Mouse (Mus musculus): ENCODE data around the gene Dnpep. TPM values are rescaled to one million over a fixed set of nuclear protein-coding genes. Genes with fewer than 3 reads are reported as not detected.
A peak's percentile ranks its signal among the peaks of the same experiment; 100 is the strongest.

Gene Dnpep
- total and polyA plus RNA-seq, 2 experiments from 2014 or later = 131 to 175 TPM

DNA sequence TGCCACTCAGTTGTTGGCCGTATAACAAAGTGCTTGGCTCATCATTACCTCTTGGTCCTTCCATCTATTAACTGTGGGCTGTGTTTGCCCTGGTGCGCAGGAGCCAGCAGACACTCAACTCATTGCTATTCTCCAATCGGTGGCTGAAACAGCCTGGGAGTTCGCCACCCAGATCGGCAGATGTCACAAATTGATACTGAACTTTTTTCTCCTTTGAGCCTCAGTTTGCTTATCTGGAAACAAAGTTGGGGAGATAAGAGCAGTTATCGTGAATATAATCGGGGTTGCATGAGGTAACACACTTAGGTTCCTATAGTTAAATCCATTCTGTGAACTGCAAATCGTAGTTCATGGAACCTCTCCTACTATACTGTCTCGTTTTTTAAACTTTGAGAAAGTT, 19.3 kb upstream of the Dnpep start:
- no peaks in the 10 kb centered on the region for H3K9me3 ChIP-seq (ENCODE audit: low read length)
- TF ChIP-seq CTCF (IDR thresholded peaks at IDR 0.05; ENCODE audit: low read depth) = no peak
- no peak for DNase-seq (ENCODE audit: low spot score)
- no peaks in the 10 kb centered on the region for H3K36me3 ChIP-seq (ENCODE audit: insufficient read depth, low read length)
- no peak overlapping the region for H3K4me2 ChIP-seq (ENCODE audit: low read depth, low read length)
- H3K27ac ChIP-seq = no peak overlapping the region
- H3K27me3 ChIP-seq (ENCODE audit: insufficient read depth, low read length) = no peaks in the 10 kb centered on the region
- H3K9ac ChIP-seq (replicated peaks; ENCODE audit: low read length) = no peak overlapping the region
- ATAC-seq = no peak
- H3K4me3 ChIP-seq (ENCODE audit: low read length) = no peak overlapping the region
- WGBS = 76% methylated on average over 9 of the region's 9 CpGs
- peaks cover 13% of the 10 kb centered on the region for H3K4me1 ChIP-seq (ENCODE audit: insufficient read depth, low read length)

DNA sequence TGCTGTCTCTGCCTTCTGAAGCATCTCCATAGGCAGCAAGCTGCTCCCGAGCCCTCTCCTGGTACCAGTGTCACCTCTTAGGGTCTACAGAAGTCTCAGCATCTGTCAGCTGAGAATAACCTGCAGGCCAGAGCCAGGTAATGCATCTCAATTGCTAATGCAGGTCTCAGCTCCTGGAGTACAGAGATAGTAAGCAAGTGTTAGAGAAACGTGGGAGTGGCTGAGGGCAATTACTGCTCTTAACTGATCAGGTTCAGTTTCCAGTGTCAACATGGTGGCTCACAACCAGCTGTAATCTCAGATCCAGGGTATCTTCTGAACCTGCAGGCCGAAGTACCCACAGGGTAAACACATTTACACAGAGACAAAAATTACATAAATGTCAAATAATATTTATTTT, 18.7 kb upstream of the Dnpep start:
- Histone ChIP-seq H3K9me3 (ENCODE audit: low read length) (no peaks in the 10 kb centered on the region), H3K27ac (no peak overlapping the region), H3K4me1 (ENCODE audit: insufficient read depth, low read length) (peaks cover 13% of the 10 kb centered on the region), H3K4me2 (ENCODE audit: low read depth, low read length) (no peak overlapping the region), H3K9ac (replicated peaks; ENCODE audit: low read length) (no peak overlapping the region), H3K27me3 (ENCODE audit: insufficient read depth, low read length) (no peaks in the 10 kb centered on the region), H3K4me3 (ENCODE audit: low read length) (no peak overlapping the region), H3K36me3 (ENCODE audit: insufficient read depth, low read length) (no peaks in the 10 kb centered on the region)
- WGBS = 80% methylated on average over 3 of the region's 3 CpGs
- TF ChIP-seq CTCF (IDR thresholded peaks at IDR 0.05; ENCODE audit: low read depth) = no peak
- ATAC-seq (no peak), DNase-seq (ENCODE audit: low spot score) (no peak)

DNA sequence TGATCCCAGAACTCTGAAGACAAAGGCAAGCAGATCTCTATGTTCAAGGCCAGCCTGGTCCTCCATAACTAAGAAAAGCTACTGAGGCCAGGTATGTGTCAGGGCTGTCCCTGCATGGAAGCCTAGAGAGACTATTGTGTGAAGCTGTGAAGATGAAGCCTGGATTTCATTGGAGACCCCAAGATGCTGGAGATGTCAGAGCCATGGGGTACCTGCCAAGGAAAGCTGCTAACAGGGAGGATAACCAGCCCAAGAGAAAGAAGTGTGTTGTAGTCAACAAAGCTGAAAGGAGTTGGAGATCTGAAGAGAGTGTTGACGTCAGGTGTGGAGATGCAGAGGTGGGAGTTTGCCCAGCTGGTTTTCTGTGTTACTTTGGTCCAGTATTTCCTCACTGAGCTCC, 13.5 kb upstream of the Dnpep start:
- no peak overlapping the region for H3K4me2 ChIP-seq (ENCODE audit: low read depth, low read length)
- ATAC-seq = no peak
- TF ChIP-seq CTCF (IDR thresholded peaks at IDR 0.05; ENCODE audit: low read depth) = no peak

DNA sequence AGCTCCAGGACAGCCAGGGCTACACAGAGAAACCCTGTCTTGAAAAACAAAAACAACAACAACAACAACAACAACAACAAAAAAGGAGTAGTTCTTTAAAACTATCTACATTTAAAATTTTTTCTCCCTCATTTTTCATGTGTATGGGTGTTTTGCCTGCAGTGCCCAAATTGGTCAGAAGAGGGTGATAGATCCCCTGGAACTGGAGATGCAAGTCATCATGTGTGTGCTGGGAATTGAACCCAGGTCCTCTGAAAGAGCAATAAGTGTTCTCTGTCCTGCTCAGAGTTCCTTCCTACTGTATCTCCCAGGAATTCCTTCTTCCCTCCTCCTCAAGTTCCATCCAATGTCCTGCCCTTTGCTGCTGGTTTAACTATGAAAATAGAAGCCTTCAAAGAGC, 9.7 kb upstream of the Dnpep start:
- no peak overlapping the region for H3K27ac ChIP-seq
- ATAC-seq (no peak), DNase-seq (ENCODE audit: low spot score) (no peak)
- H3K9me3 ChIP-seq (ENCODE audit: low read length) = no peaks in the 10 kb centered on the region
- H3K9ac ChIP-seq (replicated peaks; ENCODE audit: low read length) = no peak overlapping the region
- no peaks in the 10 kb centered on the region for H3K27me3 ChIP-seq (ENCODE audit: insufficient read depth, low read length)
- no peak overlapping the region for H3K4me3 ChIP-seq (ENCODE audit: low read length)
- H3K4me2 ChIP-seq (ENCODE audit: low read depth, low read length) = no peak overlapping the region
- no peaks in the 10 kb centered on the region for H3K36me3 ChIP-seq (ENCODE audit: insufficient read depth, low read length)
- peak; percentile 15; the same call in 1 of the 2 replicates for TF ChIP-seq CTCF (IDR thresholded peaks at IDR 0.05; ENCODE audit: low read depth)
- H3K4me1 ChIP-seq (ENCODE audit: insufficient read depth, low read length) = no peaks in the 10 kb centered on the region

More for the DNA sequence above, 13.5 kb upstream of the Dnpep start:
- Histone ChIP-seq H3K9me3 (ENCODE audit: low read length) (no peaks in the 10 kb centered on the region), H3K4me1 (ENCODE audit: insufficient read depth, low read length) (no peaks in the 10 kb centered on the region), H3K9ac (replicated peaks; ENCODE audit: low read length) (no peak overlapping the region), H3K4me3 (ENCODE audit: low read length) (no peak overlapping the region), H3K27me3 (ENCODE audit: insufficient read depth, low read length) (no peaks in the 10 kb centered on the region), H3K36me3 (ENCODE audit: insufficient read depth, low read length) (no peaks in the 10 kb centered on the region), H3K27ac (no peak overlapping the region)
- 95% methylated on average over 1 of the region's 1 CpGs for WGBS
- no peak for DNase-seq (ENCODE audit: low spot score)

DNA sequence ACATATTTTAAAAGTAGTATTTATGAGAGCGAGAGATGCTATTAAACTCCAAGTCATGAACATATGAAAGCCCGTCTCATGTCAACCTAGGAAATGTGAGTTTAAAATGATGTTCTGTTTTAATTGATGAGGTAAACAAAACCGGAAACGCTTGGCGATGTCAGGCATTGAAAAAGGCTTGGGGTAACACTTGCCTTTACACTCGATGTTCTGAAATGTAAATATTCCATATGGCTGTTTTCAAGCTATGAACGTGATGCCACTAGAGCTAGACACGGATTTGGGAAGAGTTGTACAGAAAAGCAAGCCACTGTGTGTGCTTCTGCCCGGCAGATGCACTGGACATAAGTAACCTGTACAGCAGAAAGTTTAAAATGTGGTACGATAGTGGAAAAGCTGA, 1.4 kb upstream of the Dnpep start:
- no peak for DNase-seq (ENCODE audit: low spot score)
- no peak overlapping the region for H3K4me2 ChIP-seq (ENCODE audit: low read depth, low read length)
- H3K9ac ChIP-seq (replicated peaks; ENCODE audit: low read length) = no peak overlapping the region
- H3K27ac ChIP-seq = no peak overlapping the region
- no peak for ATAC-seq
- no peak for TF ChIP-seq CTCF (IDR thresholded peaks at IDR 0.05; ENCODE audit: low read depth)
- no peaks in the 10 kb centered on the region for H3K9me3 ChIP-seq (ENCODE audit: low read length)
- H3K4me1 ChIP-seq (ENCODE audit: insufficient read depth, low read length) = peaks cover 7% of the 10 kb centered on the region; the same call in 1 of the 2 replicates
- WGBS = 91% methylated on average over 10 of the region's 10 CpGs
- no peaks in the 10 kb centered on the region for H3K27me3 ChIP-seq (ENCODE audit: insufficient read depth, low read length)
- H3K4me3 ChIP-seq (ENCODE audit: low read length) = no peak overlapping the region
- H3K36me3 ChIP-seq (ENCODE audit: insufficient read depth, low read length) = peaks cover 4% of the 10 kb centered on the region; the same call in 1 of the 2 replicates

DNA sequence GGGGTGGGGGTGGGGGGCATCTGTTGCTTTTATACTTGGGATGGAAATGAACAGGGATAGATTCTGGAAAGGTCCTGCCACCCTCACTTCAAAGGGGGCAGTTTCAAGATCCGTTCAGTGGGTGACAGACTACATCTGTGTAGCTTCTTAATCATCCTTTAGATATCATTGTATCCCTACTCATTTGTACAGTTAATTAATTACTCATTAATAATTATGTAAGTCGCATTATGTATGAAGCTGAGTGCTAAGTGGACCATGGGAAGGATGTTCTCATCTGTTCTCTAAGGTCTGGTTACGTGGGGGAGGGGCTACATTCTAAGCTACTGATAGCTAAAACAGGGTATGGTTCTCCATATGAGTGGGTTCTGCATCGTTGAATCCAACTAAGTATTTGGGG, 946 bp upstream of the Dnpep start:
- Histone ChIP-seq H3K4me2 (ENCODE audit: low read depth, low read length) (no peak overlapping the region), H3K36me3 (ENCODE audit: insufficient read depth, low read length) (peaks cover 7% of the 10 kb centered on the region; the same call in 1 of the 2 replicates), H3K27me3 (ENCODE audit: insufficient read depth, low read length) (no peaks in the 10 kb centered on the region), H3K4me3 (ENCODE audit: low read length) (no peak overlapping the region), H3K9me3 (ENCODE audit: low read length) (no peaks in the 10 kb centered on the region), H3K9ac (replicated peaks; ENCODE audit: low read length) (no peak overlapping the region), H3K27ac (no peak overlapping the region), H3K4me1 (ENCODE audit: insufficient read depth, low read length) (peaks cover 7% of the 10 kb centered on the region; the same call in 1 of the 2 replicates)
- 87% methylated on average over 4 of the region's 4 CpGs for WGBS
- ATAC-seq (no peak), DNase-seq (ENCODE audit: low spot score) (no peak)
- no peak for TF ChIP-seq CTCF (IDR thresholded peaks at IDR 0.05; ENCODE audit: low read depth)

DNA sequence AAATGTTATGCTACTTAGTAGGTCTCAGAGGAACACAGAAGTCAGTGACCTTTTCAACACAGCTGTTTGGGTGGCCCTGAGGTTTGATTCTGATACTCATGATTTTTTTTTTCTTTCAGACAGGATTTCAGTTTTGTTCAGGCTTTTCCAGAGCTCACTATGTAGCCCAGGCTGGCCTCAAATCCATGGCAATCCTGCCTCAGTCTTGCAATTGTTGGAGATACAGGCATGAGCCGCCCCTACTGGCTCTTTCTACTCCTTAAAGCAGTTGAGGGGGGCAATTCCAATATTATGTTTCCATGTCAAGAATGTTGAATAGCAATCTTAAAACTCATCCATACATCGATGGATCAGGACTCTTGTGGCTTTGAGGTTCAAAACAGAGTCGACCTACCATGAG, 511 bp upstream of the Dnpep start:
- Histone ChIP-seq H3K4me2 (ENCODE audit: low read depth, low read length) (peak overlapping the region; percentile 43), H3K9me3 (ENCODE audit: low read length) (no peaks in the 10 kb centered on the region), H3K27me3 (ENCODE audit: insufficient read depth, low read length) (no peaks in the 10 kb centered on the region), H3K9ac (replicated peaks; ENCODE audit: low read length) (no peak overlapping the region; the same call in 1 of the 2 replicates), H3K27ac (peak overlapping the region; percentile 68; the same call in 1 of the 2 replicates), H3K36me3 (ENCODE audit: insufficient read depth, low read length) (peaks cover 10% of the 10 kb centered on the region; the same call in 1 of the 2 replicates), H3K4me3 (ENCODE audit: low read length) (peak overlapping the region; percentile 76; the same call in 1 of the 2 replicates), H3K4me1 (ENCODE audit: insufficient read depth, low read length) (peaks cover 7% of the 10 kb centered on the region; the same call in 1 of the 2 replicates)
- no peak for TF ChIP-seq CTCF (IDR thresholded peaks at IDR 0.05; ENCODE audit: low read depth)
- ATAC-seq (no peak), DNase-seq (ENCODE audit: low spot score) (no peak)
- 67% methylated on average over 3 of the region's 3 CpGs for WGBS

Data from hindbrain, postnatal 0 days (tissue).